Mouse (Mus musculus) midbrain, embryonic 10.5 days (tissue): ENCODE data around the gene Gpa33. TPM values are rescaled to one million over a fixed set of nuclear protein-coding genes. Genes with fewer than 3 reads are reported as not detected.
A peak's percentile ranks its signal among the peaks of the same experiment; 100 is the strongest.

Experiments
- DNase-seq: peaks from one replicate; pipeline ENCODE4 v3.0.0-alpha.2; 2017; ENCODE audit warnings: low spot score
- H3K27ac ChIP-seq: fragments of 300-500 bp; sonication (generic); replicated peaks from 2 replicates; pipeline ENCODE4 v1.5.1; 2016; ENCODE audit warnings: mild to moderate bottlenecking
- H3K27me3 ChIP-seq: fragments of 300-500 bp; sonication (generic); 2 replicates; pipeline ENCODE4 v1.6.1; 2016; ENCODE audit warnings: low read depth, mild to moderate bottlenecking; ENCODE audit not compliant: poor library complexity, severe bottlenecking
- H3K36me3 ChIP-seq: fragments of 300-500 bp; sonication (generic); 2 replicates; pipeline ENCODE4 v1.6.1; 2016; ENCODE audit warnings: mild to moderate bottlenecking, moderate library complexity
- H3K4me1 ChIP-seq: fragments of 300-500 bp; sonication (generic); 2 replicates; pipeline ENCODE4 v1.6.1; 2016
- H3K4me3 ChIP-seq: fragments of 300-500 bp; sonication (generic); 2 replicates; pipeline ENCODE4 v1.5.1; 2016; ENCODE audit warnings: mild to moderate bottlenecking, moderate library complexity
- H3K9me3 ChIP-seq: fragments of 300-500 bp; sonication (generic); replicated peaks from 2 replicates; pipeline ENCODE4 v1.6.1; 2016; ENCODE audit warnings: mild to moderate bottlenecking
- WGBS: fragments of 180-500 bp; shearing (Covaris S2); methylation state at CpG from one replicate; pipeline ENCODE4 v1.1.7; 2016; 5-methylcytosine and 5-hydroxymethylcytosine counted together
- polyA plus RNA-seq: library from polyadenylated mRNA; unstranded; fragments of >200 nt; fragmentation: Nextera tagmentation; extraction: Ambion mirVana; gene quantifications from 2 replicates; pipeline ENCODE4 v1.2.1, GENCODE M21; 2016

The Gpa33 gene
- polyA plus RNA-seq, 1 experiment from 2014 or later, result 0.31 TPM

DNA sequence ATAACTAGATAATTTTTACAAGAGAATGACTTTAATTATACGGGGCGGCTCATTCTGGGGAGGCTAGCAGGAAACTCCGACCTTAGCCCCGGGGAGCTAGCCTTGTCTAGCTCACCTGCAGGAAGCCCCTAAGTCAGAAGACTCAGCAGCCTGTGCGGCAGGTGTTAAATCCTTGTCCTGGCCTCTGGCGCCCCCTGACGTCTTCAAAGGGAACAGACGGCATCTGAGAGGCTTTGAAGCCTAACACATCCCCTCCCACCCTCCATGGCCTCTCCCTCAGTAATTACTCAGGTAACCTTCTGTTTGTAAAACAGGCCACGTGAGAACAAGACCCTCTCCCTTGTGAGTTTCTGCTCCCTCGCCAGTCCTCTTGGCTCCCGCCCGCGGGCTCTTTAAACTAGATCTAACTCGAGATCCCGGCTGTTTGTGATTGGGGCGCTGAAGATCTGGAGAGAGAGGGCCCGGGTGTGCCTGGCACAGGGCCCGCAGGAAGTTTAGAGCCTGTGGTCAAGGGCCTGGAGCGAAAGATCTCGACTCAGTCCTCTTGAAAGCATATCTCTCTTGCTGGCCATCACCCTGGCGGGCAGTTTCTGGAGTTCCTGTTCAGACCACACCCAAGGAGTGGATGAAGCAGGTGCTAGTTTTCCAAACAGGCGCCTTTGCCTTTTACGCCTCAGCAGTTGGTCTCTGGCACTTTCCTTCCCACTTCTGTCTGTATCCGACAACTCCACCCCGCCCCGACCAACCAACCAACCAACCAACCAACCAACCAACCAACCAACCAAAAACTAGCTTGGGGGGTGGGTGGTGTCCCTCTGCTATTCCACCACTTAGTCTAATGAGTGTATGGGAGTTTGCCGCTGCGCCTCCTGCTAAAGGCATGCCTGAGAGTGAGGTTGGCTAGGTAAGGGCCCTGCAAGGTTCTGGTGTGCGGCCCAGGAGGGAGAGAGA is 24.4 kb downstream of the Gpa33 start:
- peak; percentile 76 for DNase-seq
- H3K9me3 ChIP-seq, result no peaks in the 10 kb centered on the region
- H3K36me3 ChIP-seq, result no peaks in the 10 kb centered on the region
- WGBS, result 21% methylated on average over 29 of the region's 29 CpGs
- peak overlapping the region; percentile 31; the same call in 1 of the 2 replicates for H3K4me3 ChIP-seq
- H3K4me1 ChIP-seq, result peaks cover 18% of the 10 kb centered on the region
- H3K27ac ChIP-seq, result no peak overlapping the region
- H3K27me3 ChIP-seq, result peaks cover 28% of the 10 kb centered on the region

DNA sequence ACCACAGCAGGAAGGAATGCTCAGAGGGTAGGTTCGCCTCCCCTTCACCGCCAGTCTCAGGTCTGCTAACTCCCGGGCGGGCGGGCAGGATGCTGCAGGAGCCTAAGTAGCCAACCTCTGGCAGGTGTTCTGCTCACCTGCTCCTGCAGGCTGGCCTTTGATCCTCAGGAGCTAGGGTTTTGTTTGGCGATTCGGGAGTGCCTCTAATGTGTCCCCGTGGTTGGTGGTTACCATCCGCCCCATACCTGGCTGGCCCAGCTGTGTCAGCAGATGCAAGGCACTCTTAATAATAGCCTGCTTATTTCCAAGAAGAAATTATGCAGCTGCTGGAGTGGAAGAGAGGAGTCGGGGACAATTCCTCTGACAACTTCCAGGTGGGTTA is 25.1 kb downstream of the Gpa33 start:
- H3K27me3 ChIP-seq, result peaks cover 34% of the 10 kb centered on the region
- H3K36me3 ChIP-seq, result no peaks in the 10 kb centered on the region
- no peak overlapping the region for H3K4me3 ChIP-seq
- peaks cover 20% of the 10 kb centered on the region for H3K4me1 ChIP-seq
- no peak for DNase-seq
- H3K27ac ChIP-seq, result no peak overlapping the region
- 50% methylated on average over 10 of the region's 10 CpGs for WGBS
- H3K9me3 ChIP-seq, result no peaks in the 10 kb centered on the region

DNA sequence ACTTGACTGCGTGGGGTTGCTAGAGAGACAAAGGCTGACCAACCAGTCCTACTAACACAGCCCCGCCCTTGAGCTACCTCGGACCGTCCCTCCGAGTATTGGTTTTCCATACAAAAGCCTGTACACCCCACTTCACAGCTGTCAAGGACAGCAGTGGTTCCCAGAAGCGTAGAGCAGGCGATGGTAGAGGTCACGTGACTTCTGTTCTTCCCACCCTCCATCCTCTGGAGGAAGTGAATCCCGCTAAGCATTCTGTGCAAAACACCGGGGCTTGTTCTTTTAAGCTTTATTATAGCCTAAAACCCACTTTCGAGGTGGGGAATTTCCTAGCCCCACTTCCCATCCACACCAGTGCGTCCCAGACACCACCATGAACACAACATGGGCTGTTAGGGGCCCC is 27.7 kb downstream of the Gpa33 start:
- Histone ChIP-seq H3K9me3 (no peaks in the 10 kb centered on the region), H3K4me1 (peaks cover 30% of the 10 kb centered on the region), H3K4me3 (no peak overlapping the region), H3K27me3 (peaks cover 37% of the 10 kb centered on the region), H3K27ac (no peak overlapping the region), H3K36me3 (no peaks in the 10 kb centered on the region)
- no peak for DNase-seq
- 89% methylated on average over 12 of the region's 12 CpGs for WGBS

DNA sequence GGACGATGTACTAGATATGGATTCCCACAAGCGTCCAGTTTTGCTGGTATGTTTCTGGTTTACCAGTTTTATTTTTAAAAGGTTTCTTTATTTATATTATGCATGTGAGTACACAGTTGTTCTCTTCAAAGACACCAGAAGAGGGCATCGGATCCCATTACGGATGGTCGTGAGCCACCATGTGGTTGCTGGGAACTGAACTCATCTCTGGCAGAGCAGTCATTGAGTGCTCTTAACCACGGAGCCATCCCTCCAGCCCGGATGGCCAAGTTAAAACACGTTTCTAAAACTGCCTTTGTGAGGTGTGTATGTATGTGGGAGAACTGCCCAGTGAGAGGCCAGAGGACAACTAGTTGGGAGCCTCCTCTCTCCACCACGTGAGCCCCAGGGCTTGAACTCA is 28.6 kb downstream of the Gpa33 start:
- Histone ChIP-seq H3K27me3 (peaks cover 36% of the 10 kb centered on the region), H3K4me1 (peaks cover 39% of the 10 kb centered on the region), H3K4me3 (no peak overlapping the region), H3K27ac (no peak overlapping the region), H3K9me3 (no peaks in the 10 kb centered on the region), H3K36me3 (no peaks in the 10 kb centered on the region)
- DNase-seq, result no peak
- WGBS, result 68% methylated on average over 9 of the region's 9 CpGs

DNA sequence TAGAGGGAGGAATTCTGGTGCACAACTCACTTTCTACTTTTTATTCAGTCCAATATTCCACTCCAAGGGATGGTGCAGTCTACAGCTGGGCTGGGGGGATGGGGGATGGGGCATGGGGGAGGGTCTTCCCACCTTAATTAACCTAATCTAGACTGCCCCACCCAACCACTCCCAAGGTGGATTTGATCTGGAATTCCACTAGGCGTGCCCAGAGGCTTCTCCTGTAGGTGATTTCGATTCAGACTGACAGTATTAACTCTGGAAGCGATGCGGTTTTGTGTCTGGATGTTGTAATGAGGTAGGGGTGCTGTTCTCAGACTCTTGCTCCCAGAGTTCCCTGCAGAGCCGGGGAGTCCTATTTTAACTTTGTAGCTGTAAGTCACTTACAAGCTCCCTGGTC is 30.1 kb downstream of the Gpa33 start:
- Histone ChIP-seq H3K36me3 (no peaks in the 10 kb centered on the region), H3K27me3 (peaks cover 25% of the 10 kb centered on the region), H3K27ac (no peak overlapping the region), H3K4me1 (peaks cover 46% of the 10 kb centered on the region), H3K9me3 (no peaks in the 10 kb centered on the region), H3K4me3 (no peak overlapping the region)
- WGBS, result 60% methylated on average over 5 of the region's 5 CpGs
- no peak for DNase-seq

DNA sequence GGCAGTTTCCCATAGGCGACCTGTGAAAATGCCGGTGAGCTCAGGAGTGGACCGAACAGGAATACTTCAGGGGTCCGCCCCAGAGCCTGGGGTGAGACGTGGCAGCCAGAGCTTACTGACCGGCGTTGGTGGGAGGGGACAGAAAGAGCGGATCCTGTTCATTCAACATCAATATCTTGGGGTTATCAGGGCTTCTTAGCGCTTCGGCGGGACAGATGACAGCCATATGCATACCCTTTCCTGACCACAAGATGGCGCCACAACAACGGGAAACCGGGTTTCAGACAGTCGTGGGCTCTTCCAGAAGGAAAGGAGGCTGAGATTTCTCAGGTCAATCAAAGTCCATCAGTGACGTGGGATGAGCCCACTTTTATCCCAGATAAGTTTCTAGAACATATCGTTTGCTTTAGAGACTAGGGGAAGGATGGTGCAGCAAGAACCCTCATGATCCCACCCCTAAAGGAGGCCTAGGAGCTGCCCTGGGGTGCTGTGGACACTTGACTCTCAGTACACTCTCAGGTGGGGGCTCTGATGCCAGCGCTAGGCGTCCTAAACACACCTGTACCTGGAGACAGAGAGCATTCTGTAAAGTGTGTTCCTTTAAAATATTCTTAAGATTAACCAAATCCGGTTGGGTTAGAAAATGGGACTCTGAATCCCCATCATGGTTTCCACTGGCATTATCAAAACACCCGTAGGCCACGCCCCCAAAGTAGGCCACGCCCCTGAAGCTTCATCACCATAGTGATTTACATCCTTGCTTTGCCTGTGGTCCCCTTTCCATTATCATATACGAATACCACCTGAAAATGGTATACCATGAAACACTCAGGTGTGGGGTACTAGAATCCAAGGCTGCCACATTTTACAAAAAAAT is 30.8 kb downstream of the Gpa33 start:
- WGBS, result 21% methylated on average over 24 of the region's 24 CpGs
- Histone ChIP-seq H3K9me3 (no peaks in the 10 kb centered on the region), H3K27me3 (peaks cover 18% of the 10 kb centered on the region), H3K27ac (0 out of 2 replicates have a peak overlapping the region, but pooled peaks have one; percentile 49), H3K4me1 (peaks cover 47% of the 10 kb centered on the region), H3K4me3 (peak overlapping the region; percentile 36; the same call in 1 of the 2 replicates), H3K36me3 (no peaks in the 10 kb centered on the region)
- DNase-seq, result peak; percentile 81

DNA sequence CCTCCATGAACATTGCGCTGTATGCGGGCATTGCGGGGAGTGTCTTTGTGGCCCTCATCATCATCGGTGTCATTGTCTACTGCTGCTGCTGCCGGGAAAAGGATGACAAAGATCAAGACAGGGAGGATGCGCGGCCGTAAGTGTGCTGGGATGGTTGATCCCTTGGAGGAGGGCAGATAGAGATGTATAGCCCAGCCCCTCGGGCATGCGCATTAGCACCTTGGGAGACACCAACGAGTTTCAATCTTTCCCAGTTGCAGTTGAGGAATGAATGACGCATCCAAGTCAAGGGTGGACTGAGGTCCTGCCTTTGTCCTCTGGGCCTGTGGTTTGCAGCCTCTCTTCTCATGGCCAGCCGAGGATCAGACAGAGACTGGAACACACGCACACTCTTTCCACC is 34.5 kb downstream of the Gpa33 start:
- Histone ChIP-seq H3K4me3 (no peak overlapping the region), H3K9me3 (no peaks in the 10 kb centered on the region), H3K27ac (0 out of 2 replicates have a peak overlapping the region, but pooled peaks have one; percentile 64), H3K36me3 (no peaks in the 10 kb centered on the region), H3K4me1 (peaks cover 40% of the 10 kb centered on the region), H3K27me3 (peaks cover 10% of the 10 kb centered on the region)
- 91% methylated on average over 14 of the region's 14 CpGs for WGBS
- DNase-seq, result no peak

DNA sequence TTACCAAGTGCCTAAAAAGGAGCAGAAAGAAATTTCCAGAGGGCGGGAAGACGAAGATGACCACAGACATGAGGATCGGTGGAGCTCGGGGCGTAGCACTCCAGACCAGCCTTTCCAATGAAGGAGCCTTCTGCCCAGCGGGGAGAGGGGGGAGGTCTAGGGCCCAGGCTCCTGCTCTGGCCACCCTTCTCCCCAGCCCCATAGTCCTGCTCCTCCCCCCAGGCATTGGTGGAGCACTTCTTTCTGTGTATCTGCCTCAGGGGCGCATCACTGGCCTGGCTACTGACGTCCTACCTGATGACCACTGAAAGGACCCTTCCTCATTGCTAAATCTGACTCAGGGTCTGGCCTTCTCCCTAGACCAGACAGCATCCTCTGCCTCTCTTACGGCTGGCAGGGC is 35.1 kb downstream of the Gpa33 start:
- Histone ChIP-seq H3K9me3 (no peaks in the 10 kb centered on the region), H3K27ac (no peak overlapping the region), H3K4me3 (no peak overlapping the region), H3K4me1 (peaks cover 34% of the 10 kb centered on the region), H3K27me3 (peaks cover 4% of the 10 kb centered on the region), H3K36me3 (no peaks in the 10 kb centered on the region)
- 92% methylated on average over 9 of the region's 9 CpGs for WGBS
- no peak for DNase-seq

DNA sequence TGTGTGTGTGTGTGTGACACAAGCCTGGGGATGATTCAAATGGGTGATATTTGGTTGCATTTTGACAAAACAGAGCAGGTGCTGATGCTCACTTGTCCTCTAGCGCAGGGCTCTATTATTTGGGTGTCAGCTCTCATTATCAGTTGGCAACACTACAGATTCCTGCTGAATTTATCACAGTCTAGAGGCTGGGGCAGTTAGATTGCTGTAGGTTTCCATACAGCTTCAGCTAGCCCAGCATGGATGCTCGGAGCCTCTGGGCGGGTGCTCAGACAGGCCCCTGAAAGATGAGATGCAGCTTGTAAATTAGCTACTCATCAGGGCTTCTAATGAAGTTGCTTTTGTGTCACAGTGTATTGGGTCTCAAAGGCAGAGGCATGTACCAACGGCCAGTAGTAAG is 37.4 kb downstream of the Gpa33 start:
- Histone ChIP-seq H3K4me1 (peaks cover 26% of the 10 kb centered on the region), H3K27me3 (no peaks in the 10 kb centered on the region), H3K27ac (no peak overlapping the region), H3K36me3 (no peaks in the 10 kb centered on the region), H3K4me3 (no peak overlapping the region), H3K9me3 (no peaks in the 10 kb centered on the region)
- WGBS, result 88% methylated on average over 4 of the region's 4 CpGs
- DNase-seq, result no peak

DNA sequence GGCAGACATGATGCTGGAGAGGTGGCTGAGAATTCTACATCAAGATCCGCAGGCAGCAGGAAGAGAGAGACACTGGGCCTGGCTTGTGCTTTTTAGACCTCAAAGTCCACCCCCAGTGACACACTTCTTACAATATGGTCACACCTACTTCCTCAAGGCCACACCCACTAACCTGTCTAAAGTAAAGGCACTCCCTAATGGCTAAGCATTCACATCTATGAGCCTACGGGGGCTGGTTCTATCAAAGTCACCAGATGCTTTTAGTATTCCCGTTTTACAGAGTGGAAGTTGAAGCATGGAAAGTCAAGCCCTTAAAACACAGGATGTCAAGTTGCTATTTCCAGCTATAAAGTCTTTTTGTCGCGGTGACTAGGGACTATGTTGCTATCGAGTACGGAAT is 38.0 kb downstream of the Gpa33 start:
- H3K4me1 ChIP-seq, result peaks cover 22% of the 10 kb centered on the region
- no peaks in the 10 kb centered on the region for H3K36me3 ChIP-seq
- no peak overlapping the region for H3K4me3 ChIP-seq
- WGBS, result 93% methylated on average over 7 of the region's 7 CpGs
- H3K9me3 ChIP-seq, result no peaks in the 10 kb centered on the region
- DNase-seq, result no peak
- H3K27me3 ChIP-seq, result no peaks in the 10 kb centered on the region
- no peak overlapping the region for H3K27ac ChIP-seq

DNA sequence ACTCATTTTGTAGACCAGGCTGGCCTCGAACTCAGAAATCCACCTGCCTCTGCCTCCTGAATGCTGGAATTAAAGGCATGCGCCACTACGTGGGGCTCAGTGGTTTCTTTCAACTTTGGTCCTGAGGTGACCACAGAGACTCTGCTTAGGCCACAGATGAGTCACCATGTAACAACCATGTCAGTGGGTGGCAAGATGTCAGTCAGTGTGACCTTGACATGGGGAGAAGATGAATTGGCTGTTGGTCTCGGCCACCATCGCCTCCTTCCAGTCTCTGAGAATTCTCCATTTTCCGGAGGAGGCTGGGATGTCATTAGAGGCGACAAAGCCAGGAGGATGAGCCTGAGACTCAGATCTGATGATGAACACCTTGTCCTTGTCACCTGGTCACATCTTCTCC is 39.7 kb downstream of the Gpa33 start:
- no peaks in the 10 kb centered on the region for H3K27me3 ChIP-seq
- no peak overlapping the region for H3K4me3 ChIP-seq
- no peaks in the 10 kb centered on the region for H3K36me3 ChIP-seq
- H3K27ac ChIP-seq, result no peak overlapping the region
- DNase-seq, result no peak
- WGBS, result 93% methylated on average over 7 of the region's 7 CpGs
- H3K4me1 ChIP-seq, result peaks cover 5% of the 10 kb centered on the region; the same call in 1 of the 2 replicates
- H3K9me3 ChIP-seq, result no peaks in the 10 kb centered on the region

DNA sequence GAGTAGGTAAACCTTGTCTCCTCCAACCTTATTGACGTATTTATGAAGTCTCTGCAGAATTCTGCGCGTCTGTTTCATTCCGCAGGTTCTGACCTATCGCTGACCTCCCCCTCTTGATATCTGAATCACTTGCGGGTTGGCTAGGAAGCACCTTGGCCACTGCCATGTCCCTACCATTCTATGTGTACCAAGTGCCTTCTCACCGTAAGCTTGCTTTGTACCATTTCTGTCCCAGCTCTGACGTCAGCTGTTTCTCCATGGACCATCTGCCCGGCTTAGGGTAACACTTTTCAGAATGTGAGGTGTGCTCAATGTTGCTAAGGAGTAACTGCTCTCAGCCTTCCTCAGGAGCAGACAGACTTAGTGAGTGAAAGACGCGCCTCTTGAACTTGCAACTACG is 40.8 kb downstream of the Gpa33 start:
- H3K4me3 ChIP-seq, result no peak overlapping the region
- no peaks in the 10 kb centered on the region for H3K4me1 ChIP-seq
- H3K36me3 ChIP-seq, result no peaks in the 10 kb centered on the region
- 95% methylated on average over 12 of the region's 12 CpGs for WGBS
- DNase-seq, result no peak
- H3K27me3 ChIP-seq, result no peaks in the 10 kb centered on the region
- no peaks in the 10 kb centered on the region for H3K9me3 ChIP-seq
- H3K27ac ChIP-seq, result no peak overlapping the region

DNA sequence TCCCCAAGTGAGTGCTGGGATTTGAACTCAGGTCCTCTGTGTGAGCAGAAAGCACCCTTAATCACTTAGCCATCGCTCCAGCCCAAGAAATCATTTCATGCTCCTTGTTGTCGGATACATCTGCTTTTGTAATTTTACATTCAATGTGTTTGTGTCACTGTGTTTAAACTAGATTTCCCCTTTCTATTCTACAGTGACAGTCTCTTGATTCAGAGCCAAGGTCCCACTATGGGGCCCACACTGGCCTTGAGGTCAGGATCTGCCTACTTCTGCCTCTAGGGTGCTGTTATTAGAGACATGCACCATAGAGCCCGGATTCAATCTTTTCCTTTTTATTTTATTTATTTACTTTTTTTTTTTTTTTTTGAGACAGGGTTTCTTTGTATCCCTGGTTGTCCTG is 43.0 kb downstream of the Gpa33 start:
- Histone ChIP-seq H3K9me3 (no peaks in the 10 kb centered on the region), H3K27ac (no peak overlapping the region), H3K36me3 (no peaks in the 10 kb centered on the region), H3K4me1 (no peaks in the 10 kb centered on the region), H3K27me3 (no peaks in the 10 kb centered on the region), H3K4me3 (no peak overlapping the region)
- WGBS, result 90% methylated on average over 3 of the region's 3 CpGs
- no peak for DNase-seq
